Mouse (Mus musculus) megakaryocyte, embryonic 14.5 days (primary cell): ENCODE results near the gene B830017H08Rik.

Experiments
- FLI1 ChIP-seq: IDR thresholded peaks from 2 replicates; pipeline ENCODE4 v1.6.1; 2012; ENCODE audit warnings: low read length, inconsistent platforms, mixed read lengths
- GATA1 ChIP-seq: IDR thresholded peaks from 3 replicates; pipeline ENCODE4 v1.6.1; 2012; ENCODE audit warnings: mixed read lengths, low read length, inconsistent platforms, borderline replicate concordance

- TF ChIP-seq GATA1, result no peak
- no peak for TF ChIP-seq FLI1
These were observed 27.9 kb upstream of the B830017H08Rik start for GRCm38 (mm10) chr16:17804982-17805381.
